Mouse (Mus musculus) midbrain, embryonic 10.5 days (tissue): ENCODE measurements at regions not wholly inside any gene's neighbourhood (a gene's known extent, or its start where the extent isn't known, plus 50 kb on each side); places are given as distances from the start of the nearest gene placed in this dataset.

Experiments
- DNase-seq: peaks from one replicate; pipeline ENCODE4 v3.0.0-alpha.2; 2017; ENCODE audit warnings: low spot score
- H3K27ac ChIP-seq: fragments of 300-500 bp; sonication (generic); replicated peaks from 2 replicates; pipeline ENCODE4 v1.5.1; 2016; ENCODE audit warnings: mild to moderate bottlenecking
- H3K27me3 ChIP-seq: fragments of 300-500 bp; sonication (generic); 2 replicates; pipeline ENCODE4 v1.6.1; 2016; ENCODE audit warnings: low read depth, mild to moderate bottlenecking; ENCODE audit not compliant: poor library complexity, severe bottlenecking
- H3K36me3 ChIP-seq: fragments of 300-500 bp; sonication (generic); 2 replicates; pipeline ENCODE4 v1.6.1; 2016; ENCODE audit warnings: mild to moderate bottlenecking, moderate library complexity
- H3K4me1 ChIP-seq: fragments of 300-500 bp; sonication (generic); 2 replicates; pipeline ENCODE4 v1.6.1; 2016
- H3K4me3 ChIP-seq: fragments of 300-500 bp; sonication (generic); 2 replicates; pipeline ENCODE4 v1.5.1; 2016; ENCODE audit warnings: mild to moderate bottlenecking, moderate library complexity
- H3K9me3 ChIP-seq: fragments of 300-500 bp; sonication (generic); replicated peaks from 2 replicates; pipeline ENCODE4 v1.6.1; 2016; ENCODE audit warnings: mild to moderate bottlenecking
- WGBS: fragments of 180-500 bp; shearing (Covaris S2); methylation state at CpG from one replicate; pipeline ENCODE4 v1.1.7; 2016; 5-methylcytosine and 5-hydroxymethylcytosine counted together

- H3K27ac ChIP-seq: peak overlapping the region; percentile 96
- H3K36me3 ChIP-seq: no peaks in the 10 kb centered on the region
- 8% methylated on average over 12 of the region's 12 CpGs for WGBS
- DNase-seq: peak; percentile 73
- H3K4me1 ChIP-seq: peaks cover 60% of the 10 kb centered on the region
- H3K27me3 ChIP-seq: 0 out of 2 replicates have a peak, but pooled peaks cover 8% of the 10 kb centered on the region
- no peaks in the 10 kb centered on the region; the same call in 1 of the 2 replicates for H3K9me3 ChIP-seq
- H3K4me3 ChIP-seq: peak overlapping the region; percentile 42
These were observed 73.1 kb upstream of the Lrig1 start for GRCm38 (mm10) chr6:94772868-94773603.

- Histone ChIP-seq H3K27ac (peak overlapping the region; percentile 96), H3K4me3 (no peak overlapping the region; the same call in 1 of the 2 replicates), H3K36me3 (no peaks in the 10 kb centered on the region), H3K4me1 (peaks cover 58% of the 10 kb centered on the region), H3K9me3 (no peaks in the 10 kb centered on the region; the same call in 1 of the 2 replicates), H3K27me3 (0 out of 2 replicates have a peak, but pooled peaks cover 8% of the 10 kb centered on the region)
- WGBS: 35% methylated on average over 7 of the region's 7 CpGs
- no peak for DNase-seq
These were observed 72.4 kb upstream of the Lrig1 start for GRCm38 (mm10) chr6:94772391-94772790.

GRCm38 (mm10) chr6:94768230-94768629 lies 68.3 kb upstream of the Lrig1 start:
- DNase-seq: no peak
- Histone ChIP-seq H3K4me1 (peaks cover 30% of the 10 kb centered on the region), H3K36me3 (no peaks in the 10 kb centered on the region), H3K27me3 (0 out of 2 replicates have a peak, but pooled peaks cover 8% of the 10 kb centered on the region), H3K9me3 (no peaks in the 10 kb centered on the region), H3K4me3 (no peak overlapping the region), H3K27ac (0 out of 2 replicates have a peak overlapping the region, but pooled peaks have one; percentile 18)
- WGBS: 84% methylated on average over 5 of the region's 5 CpGs

- H3K4me3 ChIP-seq: no peak overlapping the region
- H3K4me1 ChIP-seq: peaks cover 8% of the 10 kb centered on the region
- H3K36me3 ChIP-seq: no peaks in the 10 kb centered on the region
- WGBS: 81% methylated on average over 6 of the region's 6 CpGs
- H3K27ac ChIP-seq: no peak overlapping the region
- no peaks in the 10 kb centered on the region for H3K9me3 ChIP-seq
- H3K27me3 ChIP-seq: peaks cover 13% of the 10 kb centered on the region; the same call in 1 of the 2 replicates
- DNase-seq: no peak
These were observed 65.8 kb upstream of the Lrig1 start for GRCm38 (mm10) chr6:94765724-94766123.

GRCm38 (mm10) chr6:94761341-94761740 lies 61.4 kb upstream of the Lrig1 start:
- 78% methylated on average over 6 of the region's 6 CpGs for WGBS
- Histone ChIP-seq H3K4me3 (no peak overlapping the region), H3K27me3 (peaks cover 9% of the 10 kb centered on the region; the same call in 1 of the 2 replicates), H3K27ac (0 out of 2 replicates have a peak overlapping the region, but pooled peaks have one; percentile 29), H3K36me3 (no peaks in the 10 kb centered on the region), H3K9me3 (no peaks in the 10 kb centered on the region), H3K4me1 (peaks cover 16% of the 10 kb centered on the region)
- no peak for DNase-seq

- peak; percentile 32 for DNase-seq
- Histone ChIP-seq H3K27ac (peak overlapping the region; percentile 29; the same call in 1 of the 2 replicates), H3K4me3 (no peak overlapping the region), H3K36me3 (no peaks in the 10 kb centered on the region), H3K27me3 (peaks cover 9% of the 10 kb centered on the region; the same call in 1 of the 2 replicates), H3K9me3 (no peaks in the 10 kb centered on the region), H3K4me1 (peaks cover 23% of the 10 kb centered on the region)
- WGBS: 61% methylated on average over 17 of the region's 17 CpGs
These were observed 60.7 kb upstream of the Lrig1 start for GRCm38 (mm10) chr6:94760629-94761111.

GRCm38 (mm10) chr6:94759649-94760048 lies 59.7 kb upstream of the Lrig1 start:
- Histone ChIP-seq H3K27me3 (peaks cover 9% of the 10 kb centered on the region; the same call in 1 of the 2 replicates), H3K4me3 (no peak overlapping the region), H3K4me1 (peaks cover 33% of the 10 kb centered on the region), H3K36me3 (no peaks in the 10 kb centered on the region), H3K27ac (no peak overlapping the region), H3K9me3 (no peaks in the 10 kb centered on the region)
- WGBS: 94% methylated on average over 1 of the region's 1 CpGs
- no peak for DNase-seq

- WGBS: 35% methylated on average over 4 of the region's 4 CpGs
- Histone ChIP-seq H3K4me1 (peaks cover 35% of the 10 kb centered on the region), H3K4me3 (no peak overlapping the region), H3K36me3 (no peaks in the 10 kb centered on the region), H3K27ac (peak overlapping the region; percentile 67), H3K9me3 (no peaks in the 10 kb centered on the region), H3K27me3 (no peaks in the 10 kb centered on the region)
- DNase-seq: no peak
These were observed 56.0 kb upstream of the Lrig1 start for GRCm38 (mm10) chr6:94756006-94756405.

GRCm38 (mm10) chr6:94755297-94755831 lies 55.4 kb upstream of the Lrig1 start:
- no peak for DNase-seq

GRCm38 (mm10) chr6:94754522-94754921 lies 54.6 kb upstream of the Lrig1 start:
- peaks cover 42% of the 10 kb centered on the region for H3K4me1 ChIP-seq
- H3K27me3 ChIP-seq: no peaks in the 10 kb centered on the region

More at GRCm38 (mm10) chr6:94755297-94755831, 55.4 kb upstream of the Lrig1 start:
- WGBS: 57% methylated on average over 13 of the region's 13 CpGs
- Histone ChIP-seq H3K27me3 (no peaks in the 10 kb centered on the region), H3K9me3 (no peaks in the 10 kb centered on the region), H3K4me3 (no peak overlapping the region), H3K27ac (peak overlapping the region; percentile 67), H3K36me3 (no peaks in the 10 kb centered on the region), H3K4me1 (peaks cover 35% of the 10 kb centered on the region)

GRCm38 (mm10) chr6:94751101-94751440 lies 51.1 kb upstream of the Lrig1 start:
- peaks cover 9% of the 10 kb centered on the region; the same call in 1 of the 2 replicates for H3K27me3 ChIP-seq
- peak overlapping the region; percentile 37 for H3K4me3 ChIP-seq
- H3K4me1 ChIP-seq: peaks cover 32% of the 10 kb centered on the region
- H3K27ac ChIP-seq: peak overlapping the region; percentile 76
- peak; percentile 28 for DNase-seq
- WGBS: 17% methylated on average over 8 of the region's 8 CpGs
- no peaks in the 10 kb centered on the region for H3K9me3 ChIP-seq
- no peaks in the 10 kb centered on the region for H3K36me3 ChIP-seq

More at GRCm38 (mm10) chr6:94754522-94754921, 54.6 kb upstream of the Lrig1 start:
- DNase-seq: no peak
- peak overlapping the region; percentile 67 for H3K27ac ChIP-seq
- no peaks in the 10 kb centered on the region for H3K36me3 ChIP-seq
- H3K9me3 ChIP-seq: no peaks in the 10 kb centered on the region
- 97% methylated on average over 3 of the region's 3 CpGs for whole genome bisulfite sequencing
- H3K4me3 ChIP-seq: no peak overlapping the region

- peak; percentile 48 for DNase-seq
- peak overlapping the region; percentile 76 for H3K27ac ChIP-seq
These were observed 50.5 kb upstream of the Lrig1 start for GRCm38 (mm10) chr6:94750228-94751100.

More at GRCm38 (mm10) chr6:94750228-94751100, 50.5 kb upstream of the Lrig1 start:
- Histone ChIP-seq H3K27me3 (peaks cover 9% of the 10 kb centered on the region; the same call in 1 of the 2 replicates), H3K4me3 (peak overlapping the region; percentile 37), H3K9me3 (no peaks in the 10 kb centered on the region), H3K36me3 (no peaks in the 10 kb centered on the region), H3K4me1 (peaks cover 26% of the 10 kb centered on the region)
- 7% methylated on average over 13 of the region's 13 CpGs for WGBS
